Mouse (Mus musculus) regulatory T cell (primary cell): ENCODE measurements around the gene Ppp1r13b.

Experiments used
- in situ Hi-C: fragments of 300-600 bp; cut with MboI, MseI; formaldehyde crosslinking; loops from one replicate; pipeline ENCODE4 v1.15.1; 2025; ENCODE audit warnings: high pct_unique_total_duplicates

Ppp1r13b gene

GRCm38 (mm10) chr12:111794102-111794501 is 113.8 kb downstream of the Ppp1r13b start:
- in situ Hi-C loops = no loop called here

DNA sequence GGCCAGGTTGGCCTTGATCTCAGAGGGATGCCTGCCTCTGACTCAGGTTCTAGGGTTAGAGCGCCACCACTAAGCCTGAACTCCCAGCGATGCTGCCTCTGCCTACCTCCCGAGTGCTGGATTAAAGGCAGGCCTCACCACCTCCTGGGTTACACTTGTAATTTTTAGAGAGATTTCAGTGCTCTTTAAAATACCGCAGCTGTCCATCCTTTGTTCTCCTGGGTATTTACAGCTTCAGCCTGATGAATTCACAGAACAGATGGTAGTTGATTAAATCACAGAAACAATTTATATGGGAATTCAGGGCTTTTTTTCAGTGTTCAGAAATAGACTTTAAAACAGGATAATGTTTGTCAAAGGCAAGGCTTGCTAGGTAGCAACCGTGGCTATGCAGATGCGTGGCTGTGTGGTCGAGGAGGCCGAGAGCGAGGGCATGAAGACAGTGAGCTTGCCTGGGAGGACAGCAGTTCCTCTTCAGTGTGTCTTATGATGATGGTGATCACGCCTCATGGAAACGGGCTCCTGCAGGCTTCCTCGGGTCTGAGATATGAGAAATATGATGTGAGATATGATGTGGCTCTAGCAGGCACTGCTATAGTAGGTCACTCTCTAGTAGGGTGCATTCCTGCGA is 116.3 kb downstream of the Ppp1r13b start:
- in situ Hi-C loops = no loop called here

DNA sequence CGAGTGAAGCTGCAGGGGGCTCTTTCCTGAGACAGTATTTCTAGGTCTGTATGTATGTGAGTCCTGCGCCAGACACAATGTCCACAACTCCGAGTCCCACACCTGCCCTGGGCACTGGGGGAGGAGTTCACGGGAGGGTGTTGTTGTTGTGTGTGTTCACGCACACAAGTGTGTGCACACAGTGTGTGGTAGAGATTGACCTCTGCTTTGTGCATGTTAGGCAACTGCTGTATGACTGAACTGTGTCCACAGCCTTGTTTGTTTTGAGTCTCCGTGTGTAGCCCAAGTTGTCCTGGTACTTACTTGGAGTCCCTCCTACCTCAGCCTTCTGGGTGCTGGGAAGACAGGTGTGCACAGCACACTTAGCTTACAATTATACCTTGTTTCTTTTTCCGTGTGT is 117.3 kb downstream of the Ppp1r13b start:
- in situ Hi-C loops = no loop called here

- in situ Hi-C loops = no loop called here
These were observed 117.8 kb downstream of the Ppp1r13b start for GRCm38 (mm10) chr12:111790090-111790489.

GRCm38 (mm10) chr12:111787015-111787414 is 120.9 kb downstream of the Ppp1r13b start:
- in situ Hi-C loops = no loop called here

DNA sequence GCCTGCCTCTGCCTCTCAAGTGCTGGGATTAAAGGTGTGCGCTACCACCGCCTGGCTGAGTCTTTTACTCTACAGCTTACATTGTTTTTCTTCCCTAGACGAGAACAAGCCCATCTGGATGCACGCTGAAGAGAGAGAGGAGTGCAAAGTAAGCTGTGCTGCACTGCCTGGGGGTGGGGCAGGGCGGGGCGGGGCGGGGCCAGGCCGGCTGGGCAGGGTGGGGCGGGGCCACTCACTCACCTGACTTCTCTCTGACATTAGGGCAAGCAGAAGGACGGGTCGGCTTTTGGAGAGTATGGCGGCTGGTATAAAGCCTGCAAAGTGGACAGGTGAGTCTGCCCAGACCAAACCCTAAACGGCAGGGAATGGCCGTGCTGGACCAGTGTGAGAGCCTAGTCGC is 122.7 kb downstream of the Ppp1r13b start:
- in situ Hi-C loops = no loop called here

- in situ Hi-C loops = no loop called here
These were observed 128.4 kb downstream of the Ppp1r13b start for GRCm38 (mm10) chr12:111779544-111779943.
